Mouse (Mus musculus) kidney, embryonic 14.5 days (tissue): ENCODE measurements around the gene Smap2. TPM values are rescaled to one million over a fixed set of nuclear protein-coding genes. Genes with fewer than 3 reads are reported as not detected.

ENCODE experiments used
- ATAC-seq: fragments of 200-750 bp; cut with Nextera tagmentation; 2 replicates; pipeline ENCODE4 v1.8.0; 2017; ENCODE audit warnings: moderate number of reproducible peaks, mild to moderate bottlenecking, moderate TSS enrichment, moderate library complexity; ENCODE audit not compliant: low FRiP score, low TSS enrichment
- H3K27ac ChIP-seq: fragments of 300-500 bp; sonication (generic); 2 replicates; pipeline ENCODE4 v1.5.1; 2014; ENCODE audit warnings: low read depth, mild to moderate bottlenecking, low read length, moderate library complexity, mixed read lengths
- H3K27me3 ChIP-seq: fragments of 300-500 bp; sonication (generic); 2 replicates; pipeline ENCODE4 v1.6.1; 2014; ENCODE audit warnings: mild to moderate bottlenecking, low read length; ENCODE audit not compliant: control insufficient read depth, insufficient read depth
- H3K36me3 ChIP-seq: fragments of 300-500 bp; sonication (generic); 2 replicates; pipeline ENCODE4 v1.6.1; 2014; ENCODE audit warnings: low read length, mixed read lengths; ENCODE audit not compliant: control insufficient read depth, insufficient read depth
- H3K4me1 ChIP-seq: fragments of 300-500 bp; sonication (generic); 2 replicates; pipeline ENCODE4 v1.6.1; 2014; ENCODE audit warnings: low read length, mixed read lengths; ENCODE audit not compliant: control insufficient read depth, insufficient read depth
- H3K4me2 ChIP-seq: fragments of 300-500 bp; sonication (generic); replicated peaks from 2 replicates; pipeline ENCODE4 v1.6.1; 2014; ENCODE audit warnings: low read depth, mild to moderate bottlenecking, low read length
- H3K4me3 ChIP-seq: fragments of 300-500 bp; sonication (generic); 2 replicates; pipeline ENCODE4 v1.5.1; 2014; ENCODE audit warnings: mild to moderate bottlenecking, low read length
- H3K9ac ChIP-seq: fragments of 300-500 bp; sonication (generic); 2 replicates; pipeline ENCODE4 v1.6.1; 2014; ENCODE audit warnings: low read depth, mild to moderate bottlenecking, low read length, moderate library complexity
- H3K9me3 ChIP-seq: fragments of 300-500 bp; sonication (generic); 2 replicates; pipeline ENCODE4 v1.6.1; 2016; ENCODE audit warnings: low read length; ENCODE audit not compliant: control insufficient read depth
- WGBS: fragments of 180-500 bp; shearing (Covaris S2); extraction: QIAGEN DNeasy Blood & Tissue Kit; methylation state at CpG from one replicate; pipeline ENCODE4 v1.1.7; 2014; 5-methylcytosine and 5-hydroxymethylcytosine counted together
- polyA plus RNA-seq: library from polyadenylated mRNA; unstranded; fragments of >200 nt; fragmentation: Nextera tagmentation; extraction: Ambion mirVana; gene quantifications from 2 replicates; pipeline ENCODE4 v1.2.1, GENCODE M21; 2014

The Smap2 gene
- polyA plus RNA-seq, 1 experiment from 2014 or later: 20.2 TPM

- whole genome bisulfite sequencing: 86% methylated on average over 11 of the region's 11 CpGs
- Histone ChIP-seq H3K27ac (no peak overlapping the region), H3K27me3 (no peaks in the 10 kb centered on the region), H3K36me3 (peaks cover 38% of the 10 kb centered on the region), H3K4me1 (no peaks in the 10 kb centered on the region), H3K9me3 (no peaks in the 10 kb centered on the region), H3K4me3 (no peak overlapping the region), H3K4me2 (no peak overlapping the region), H3K9ac (no peak overlapping the region)
- no peak for ATAC-seq
These were observed 42.2 kb downstream of the Smap2 start for GRCm38 (mm10) chr4:120974711-120975427.

GRCm38 (mm10) chr4:120971842-120972241 lies 45.2 kb downstream of the Smap2 start:
- no peaks in the 10 kb centered on the region for H3K27me3 ChIP-seq
- no peak overlapping the region for H3K9ac ChIP-seq
- no peak overlapping the region for H3K27ac ChIP-seq
- peaks cover 38% of the 10 kb centered on the region for H3K36me3 ChIP-seq
- 91% methylated on average over 8 of the region's 8 CpGs for WGBS
- no peak for ATAC-seq
- no peaks in the 10 kb centered on the region for H3K9me3 ChIP-seq
- H3K4me1 ChIP-seq: no peaks in the 10 kb centered on the region
- no peak overlapping the region for H3K4me2 ChIP-seq
- no peak overlapping the region for H3K4me3 ChIP-seq

- Histone ChIP-seq H3K4me1 (no peaks in the 10 kb centered on the region), H3K4me2 (no peak overlapping the region), H3K9ac (no peak overlapping the region), H3K4me3 (no peak overlapping the region), H3K36me3 (peaks cover 31% of the 10 kb centered on the region), H3K27ac (no peak overlapping the region), H3K27me3 (no peaks in the 10 kb centered on the region), H3K9me3 (no peaks in the 10 kb centered on the region)
- no peak for ATAC-seq
- 76% methylated on average over 5 of the region's 5 CpGs for WGBS
These were observed 47.5 kb downstream of the Smap2 start for GRCm38 (mm10) chr4:120969382-120970146.

GRCm38 (mm10) chr4:120968486-120968885 lies 48.6 kb downstream of the Smap2 start:
- no peak overlapping the region for H3K4me3 ChIP-seq
- H3K9me3 ChIP-seq: no peaks in the 10 kb centered on the region
- no peak overlapping the region for H3K4me2 ChIP-seq
- no peak overlapping the region for H3K9ac ChIP-seq
- no peaks in the 10 kb centered on the region for H3K4me1 ChIP-seq
- ATAC-seq: no peak
- WGBS: 89% methylated on average over 9 of the region's 9 CpGs
- H3K27me3 ChIP-seq: no peaks in the 10 kb centered on the region
- H3K27ac ChIP-seq: no peak overlapping the region
- H3K36me3 ChIP-seq: peaks cover 24% of the 10 kb centered on the region

DNA sequence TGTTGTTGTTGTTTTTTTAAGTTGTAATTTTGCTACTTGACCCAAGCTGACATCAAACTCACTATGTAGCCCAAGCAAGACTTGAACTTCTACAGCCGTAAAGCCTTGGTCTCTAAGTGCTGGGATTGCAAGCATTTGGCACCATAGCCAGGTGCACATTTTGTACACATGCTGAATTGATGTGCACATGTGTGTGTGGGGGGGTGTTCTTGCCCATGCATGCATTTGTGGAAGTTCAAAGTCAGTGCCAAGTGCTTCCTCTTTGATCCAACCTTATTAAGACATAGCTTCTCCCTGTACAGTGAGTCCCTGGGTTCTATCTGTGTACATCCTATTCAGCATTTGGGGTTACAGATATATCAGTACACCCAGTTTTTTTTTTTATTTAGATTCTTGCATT lies 61.5 kb downstream of the Smap2 start:
- H3K9me3 ChIP-seq: no peaks in the 10 kb centered on the region
- no peak overlapping the region for H3K4me3 ChIP-seq
- H3K36me3 ChIP-seq: no peaks in the 10 kb centered on the region
- H3K4me2 ChIP-seq: no peak overlapping the region
- no peak overlapping the region for H3K9ac ChIP-seq
- WGBS: 97% methylated on average over 1 of the region's 1 CpGs
- no peak for ATAC-seq
- H3K27ac ChIP-seq: no peak overlapping the region
- H3K4me1 ChIP-seq: no peaks in the 10 kb centered on the region
- H3K27me3 ChIP-seq: no peaks in the 10 kb centered on the region

GRCm38 (mm10) chr4:120953667-120954066 lies 63.4 kb downstream of the Smap2 start:
- H3K9me3 ChIP-seq: no peaks in the 10 kb centered on the region
- no peaks in the 10 kb centered on the region for H3K36me3 ChIP-seq
- ATAC-seq: no peak
- H3K27me3 ChIP-seq: no peaks in the 10 kb centered on the region
- H3K4me2 ChIP-seq: no peak overlapping the region
- 88% methylated on average over 1 of the region's 1 CpGs for WGBS
- H3K4me3 ChIP-seq: no peak overlapping the region
- no peak overlapping the region for H3K27ac ChIP-seq
- H3K9ac ChIP-seq: no peak overlapping the region
- no peaks in the 10 kb centered on the region for H3K4me1 ChIP-seq

- H3K27ac ChIP-seq: no peak overlapping the region
- WGBS: 78% methylated on average over 4 of the region's 4 CpGs
- no peak for ATAC-seq
- no peaks in the 10 kb centered on the region for H3K36me3 ChIP-seq
- H3K27me3 ChIP-seq: no peaks in the 10 kb centered on the region
- H3K4me3 ChIP-seq: no peak overlapping the region
- no peak overlapping the region for H3K9ac ChIP-seq
- H3K4me1 ChIP-seq: no peaks in the 10 kb centered on the region
- H3K9me3 ChIP-seq: no peaks in the 10 kb centered on the region
- H3K4me2 ChIP-seq: no peak overlapping the region
These were observed 64.0 kb downstream of the Smap2 start for GRCm38 (mm10) chr4:120953038-120953437.

DNA sequence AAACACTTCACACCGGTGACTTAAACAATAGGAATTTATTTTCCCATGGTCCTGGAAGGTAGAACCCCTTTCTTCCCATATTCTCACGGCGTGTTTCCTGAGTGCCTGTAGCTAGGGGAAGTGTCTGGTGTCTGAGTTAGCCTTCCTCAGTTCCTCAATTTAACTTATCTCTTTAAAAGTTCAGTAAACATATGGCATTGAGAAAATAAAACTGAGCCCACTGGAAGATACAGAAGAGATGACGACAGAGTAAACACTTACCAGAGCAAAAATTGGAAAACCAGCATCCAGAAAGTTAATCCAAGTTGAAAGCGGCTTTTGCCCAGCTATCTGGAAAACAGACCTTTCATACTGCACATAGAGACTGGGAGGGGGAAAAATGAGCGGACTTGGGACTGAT lies 64.9 kb downstream of the Smap2 start:
- ATAC-seq: no peak; the same call in 1 of the 2 replicates
- Histone ChIP-seq H3K4me1 (no peaks in the 10 kb centered on the region), H3K27ac (peak overlapping the region; percentile 82; the same call in 1 of the 2 replicates), H3K9ac (peak overlapping the region; percentile 85), H3K4me2 (peak overlapping the region; percentile 85), H3K9me3 (no peaks in the 10 kb centered on the region), H3K4me3 (peak overlapping the region; percentile 84), H3K27me3 (no peaks in the 10 kb centered on the region), H3K36me3 (no peaks in the 10 kb centered on the region)
- WGBS: 50% methylated on average over 6 of the region's 6 CpGs

DNA sequence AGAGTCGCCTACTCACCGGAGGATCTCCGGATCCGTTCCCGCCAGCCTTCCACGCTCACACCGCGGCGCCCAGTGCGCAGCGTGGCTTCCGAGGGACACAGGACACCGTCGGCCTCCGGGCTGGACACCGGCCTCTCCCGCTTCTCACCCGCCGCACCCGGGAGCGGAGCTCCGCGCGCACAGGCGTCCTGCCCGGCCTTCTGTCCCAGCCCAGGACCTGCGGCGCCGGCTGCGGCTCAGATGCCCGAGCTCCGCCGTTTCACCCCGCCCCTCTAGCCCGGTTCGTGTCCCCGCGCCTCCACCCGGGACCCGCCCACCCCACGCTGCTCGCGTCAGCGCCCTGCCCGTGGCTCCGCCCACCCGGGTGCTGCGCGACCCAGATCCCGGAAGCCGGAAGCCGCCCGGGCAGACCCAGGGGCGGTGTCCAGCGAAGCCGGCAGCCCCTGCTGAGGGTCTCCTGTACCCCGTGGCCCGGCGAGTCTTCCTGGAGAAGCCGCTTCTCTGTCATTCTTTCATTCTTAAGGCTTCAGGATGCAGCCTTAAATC lies 65.5 kb downstream of the Smap2 start, which contains the start of gene Zfp69:
Gene Zfp69, minus strand, starts transcription at position 272 of the 546 bp plus-strand sequence.
- ATAC-seq: peak; percentile 98
- Histone ChIP-seq H3K9ac (peak within 1 kb of the TSS; percentile 85), H3K27ac (peak within 1 kb of the TSS; percentile 82), H3K36me3 (peaks cover 5% of the 10 kb centered on the region; the same call in 1 of the 2 replicates), H3K4me1 (no peaks in the 10 kb centered on the region), H3K4me2 (peak within 1 kb of the TSS; percentile 85), H3K4me3 (peak within 1 kb of the TSS; percentile 84), H3K27me3 (no peaks in the 10 kb centered on the region), H3K9me3 (no peaks in the 10 kb centered on the region)
- WGBS: under 1% methylated on average over 60 of the region's 60 CpGs
